Mouse (Mus musculus): ENCODE data around the gene Got1. TPM values are rescaled to one million over a fixed set of nuclear protein-coding genes. Genes with fewer than 3 reads are reported as not detected.

Gene Got1
- polyA plus RNA-seq, 1 experiment from 2014 or later = 34.3 TPM

DNA sequence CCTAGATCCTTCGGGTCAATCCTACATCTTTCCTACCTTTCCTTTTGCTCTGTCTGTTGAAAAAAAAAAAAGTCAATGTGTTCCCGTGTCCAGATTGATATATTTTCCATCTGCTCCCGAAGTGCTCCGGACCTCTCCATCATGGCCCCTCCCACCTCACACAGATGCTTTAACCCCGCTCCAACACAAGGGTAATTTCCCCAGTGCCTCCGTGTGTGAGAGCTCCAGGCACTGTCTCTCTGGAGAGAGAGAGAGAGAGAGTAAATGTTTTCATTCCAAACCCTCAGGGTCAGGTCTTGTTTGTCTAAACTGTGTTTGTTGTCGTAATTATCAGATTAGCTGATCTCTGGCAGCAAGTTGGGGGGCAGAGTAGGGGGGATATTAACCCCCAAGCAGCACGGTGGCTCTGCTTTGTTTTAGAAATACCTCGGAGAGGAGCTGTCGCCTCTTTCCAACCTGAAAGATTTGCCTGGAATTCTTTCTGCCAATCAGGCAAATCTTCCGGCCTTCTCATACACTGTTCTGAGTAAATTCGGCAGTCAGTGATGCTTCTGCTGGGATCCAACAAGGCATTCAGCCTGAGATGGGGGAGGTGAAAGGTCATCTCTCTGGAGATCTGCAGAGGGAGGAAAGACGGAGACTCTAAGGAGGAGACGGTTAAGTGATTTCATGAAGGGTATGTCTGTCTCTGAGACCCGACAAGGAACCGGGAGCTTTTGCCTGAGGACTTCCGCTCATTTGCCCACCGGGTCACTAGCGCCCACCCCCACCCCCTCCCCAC, 22.1 kb upstream of the Got1 start:
- Histone ChIP-seq H3K9me3 (no peaks in the 10 kb centered on the region), H3K4me3 (0 out of 2 replicates have a peak overlapping the region, but pooled peaks have one; percentile 8), H3K36me3 (no peaks in the 10 kb centered on the region), H3K27me3 (peaks cover 83% of the 10 kb centered on the region), H3K27ac (no peak overlapping the region), H3K4me1 (peaks cover 11% of the 10 kb centered on the region), H3K9ac (peak overlapping the region; percentile 0; the same call in 1 of the 2 replicates), H3K4me2 (peak overlapping the region; percentile 44)
- no peak for ATAC-seq (ENCODE audit: insufficient number of reproducible peaks, insufficient read depth, low FRiP score, low TSS enrichment, low read depth)
- 4% methylated on average over 19 of the region's 19 CpGs for WGBS

- 90% methylated on average over 3 of the region's 3 CpGs for WGBS
- ATAC-seq (ENCODE audit: insufficient number of reproducible peaks, insufficient read depth, low FRiP score, low TSS enrichment, low read depth) = no peak
- Histone ChIP-seq H3K27me3 (peaks cover 5% of the 10 kb centered on the region; the same call in 1 of the 2 replicates), H3K4me2 (no peak overlapping the region), H3K9ac (no peak overlapping the region), H3K9me3 (no peaks in the 10 kb centered on the region), H3K4me3 (no peak overlapping the region), H3K36me3 (no peaks in the 10 kb centered on the region), H3K27ac (no peak overlapping the region), H3K4me1 (0 out of 2 replicates have a peak, but pooled peaks cover 2% of the 10 kb centered on the region)
Measured at GRCm38 (mm10) chr19:43535372-43535771, 11.0 kb upstream of the Got1 start.

DNA sequence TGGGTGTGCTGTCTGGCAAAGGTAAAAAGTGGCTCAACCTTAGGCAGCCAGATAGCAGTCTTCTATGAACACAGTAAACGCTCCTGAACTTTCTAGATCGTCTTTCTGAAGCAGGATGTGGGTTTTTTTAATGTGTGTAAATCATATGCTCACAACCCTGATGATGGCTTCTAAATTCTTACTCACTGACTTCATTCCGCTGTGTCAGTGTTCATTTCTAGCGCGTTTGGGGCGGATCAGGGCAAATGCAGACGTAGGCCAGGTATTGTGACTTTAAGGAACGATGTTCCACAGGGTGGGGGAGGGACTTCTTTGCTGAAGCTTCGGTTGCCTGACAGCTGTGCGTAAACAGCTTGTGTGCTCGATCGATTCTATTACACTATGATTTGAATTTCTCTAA, 6.5 kb upstream of the Got1 start:
- Histone ChIP-seq H3K9ac (no peak overlapping the region), H3K4me1 (0 out of 2 replicates have a peak, but pooled peaks cover 2% of the 10 kb centered on the region), H3K36me3 (no peaks in the 10 kb centered on the region), H3K27ac (no peak overlapping the region), H3K4me2 (peak overlapping the region; percentile 16; the same call in 1 of the 2 replicates), H3K9me3 (no peaks in the 10 kb centered on the region), H3K27me3 (peaks cover 6% of the 10 kb centered on the region; the same call in 1 of the 2 replicates), H3K4me3 (no peak overlapping the region)
- no peak for ATAC-seq (ENCODE audit: insufficient number of reproducible peaks, insufficient read depth, low FRiP score, low TSS enrichment, low read depth)
- 25% methylated on average over 12 of the region's 12 CpGs for WGBS

DNA sequence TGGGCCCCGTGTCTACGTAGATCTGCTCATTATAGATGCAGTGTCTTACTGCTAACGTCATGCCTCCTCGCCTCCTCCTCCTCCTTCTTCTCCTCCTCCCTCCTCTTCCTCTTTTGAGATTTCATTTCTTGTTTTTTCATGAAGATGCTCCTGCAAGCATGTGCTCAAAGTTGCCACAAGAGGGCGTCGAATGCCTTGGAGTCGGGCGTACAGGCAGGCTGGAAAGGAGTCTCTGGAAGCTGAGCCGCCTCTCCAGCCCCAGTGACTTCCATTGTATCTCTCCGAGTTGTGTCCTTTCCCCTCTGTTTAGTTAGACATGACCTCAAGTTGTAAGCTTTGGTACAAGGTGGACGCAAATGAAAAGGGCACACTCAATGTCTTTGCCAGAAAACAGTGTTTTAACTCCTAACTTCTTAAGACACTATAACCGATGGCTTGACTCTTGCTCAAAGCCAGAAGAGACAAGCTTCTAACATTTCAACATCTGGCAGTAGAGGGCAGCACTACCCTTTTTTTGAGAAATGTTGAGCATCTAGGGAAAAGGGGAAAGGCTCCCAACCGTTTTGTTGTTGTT, 5.9 kb upstream of the Got1 start:
- Histone ChIP-seq H3K4me3 (peak overlapping the region; percentile 27), H3K36me3 (no peaks in the 10 kb centered on the region), H3K4me2 (peak overlapping the region; percentile 55), H3K27me3 (peaks cover 6% of the 10 kb centered on the region; the same call in 1 of the 2 replicates), H3K9me3 (no peaks in the 10 kb centered on the region), H3K4me1 (peaks cover 6% of the 10 kb centered on the region), H3K9ac (no peak overlapping the region), H3K27ac (no peak overlapping the region)
- WGBS = 1% methylated on average over 13 of the region's 13 CpGs
- ATAC-seq (ENCODE audit: insufficient number of reproducible peaks, insufficient read depth, low FRiP score, low TSS enrichment, low read depth) = no peak

DNA sequence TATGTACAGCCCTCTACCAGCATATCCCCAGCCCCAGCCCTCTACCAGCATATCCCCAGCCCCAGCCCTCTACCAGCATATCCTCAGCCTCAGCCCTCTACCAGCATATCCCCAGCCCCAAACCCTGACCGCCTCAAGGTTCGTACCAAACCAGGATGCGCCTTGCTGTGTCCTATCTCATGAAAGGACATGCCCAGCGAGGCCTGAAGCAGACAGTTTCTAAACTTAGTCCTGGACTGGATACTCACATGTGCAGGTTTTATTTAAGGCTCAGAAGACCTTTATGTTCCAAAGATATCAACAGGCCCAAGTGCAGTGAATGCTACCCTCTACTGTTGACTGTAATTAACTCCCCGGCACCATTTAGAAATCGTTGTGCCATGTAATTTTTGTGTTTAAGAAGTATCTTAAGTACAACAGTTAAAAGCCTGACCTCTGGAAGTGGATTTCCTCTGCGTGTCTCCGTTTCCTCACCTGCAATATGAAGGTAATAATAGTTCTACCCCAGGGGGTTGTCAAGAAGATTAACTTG, 3.7 kb upstream of the Got1 start:
- Histone ChIP-seq H3K9me3 (no peaks in the 10 kb centered on the region), H3K27me3 (peaks cover 6% of the 10 kb centered on the region; the same call in 1 of the 2 replicates), H3K27ac (no peak overlapping the region), H3K9ac (no peak overlapping the region), H3K4me1 (peaks cover 21% of the 10 kb centered on the region), H3K4me3 (no peak overlapping the region), H3K4me2 (no peak overlapping the region), H3K36me3 (no peaks in the 10 kb centered on the region)
- no peak for ATAC-seq (ENCODE audit: insufficient number of reproducible peaks, insufficient read depth, low FRiP score, low TSS enrichment, low read depth)
- 77% methylated on average over 8 of the region's 8 CpGs for WGBS

GRCm38 (mm10) chr19:43527131-43527530, 2.7 kb upstream of the Got1 start:
- H3K4me1 ChIP-seq = peaks cover 23% of the 10 kb centered on the region
- H3K4me3 ChIP-seq = no peak overlapping the region
- peaks cover 6% of the 10 kb centered on the region; the same call in 1 of the 2 replicates for H3K27me3 ChIP-seq
- H3K4me2 ChIP-seq = no peak overlapping the region
- H3K36me3 ChIP-seq = no peaks in the 10 kb centered on the region
- no peaks in the 10 kb centered on the region for H3K9me3 ChIP-seq
- no peak overlapping the region for H3K27ac ChIP-seq
- 8% methylated on average over 11 of the region's 11 CpGs for WGBS
- no peak overlapping the region for H3K9ac ChIP-seq
- ATAC-seq (ENCODE audit: insufficient number of reproducible peaks, insufficient read depth, low FRiP score, low TSS enrichment, low read depth) = no peak

DNA sequence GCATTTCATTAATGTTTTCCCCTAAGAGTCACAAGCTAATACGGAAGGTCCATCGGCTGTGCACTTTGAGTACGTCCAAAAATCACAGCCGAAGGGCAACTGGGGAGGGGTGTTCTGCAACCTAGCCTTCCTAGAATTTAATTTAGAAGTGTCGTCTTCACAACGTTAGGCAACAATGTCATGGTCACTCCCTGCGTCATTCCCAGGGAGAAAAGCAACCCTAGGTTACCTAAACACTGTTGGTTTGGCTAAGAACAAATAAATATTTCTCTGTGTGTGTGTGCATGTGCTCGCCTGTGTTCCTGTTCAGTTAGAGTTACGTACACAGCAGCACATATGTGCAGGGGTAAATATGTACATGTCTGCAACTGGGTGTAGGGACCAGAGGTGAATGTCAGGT, 1.6 kb upstream of the Got1 start:
- WGBS = 88% methylated on average over 9 of the region's 9 CpGs
- no peak for ATAC-seq (ENCODE audit: insufficient number of reproducible peaks, insufficient read depth, low FRiP score, low TSS enrichment, low read depth)
- Histone ChIP-seq H3K9me3 (no peaks in the 10 kb centered on the region), H3K9ac (no peak overlapping the region), H3K36me3 (no peaks in the 10 kb centered on the region), H3K4me2 (no peak overlapping the region), H3K4me1 (peaks cover 27% of the 10 kb centered on the region), H3K27me3 (peaks cover 6% of the 10 kb centered on the region; the same call in 1 of the 2 replicates), H3K4me3 (no peak overlapping the region), H3K27ac (no peak overlapping the region)

DNA sequence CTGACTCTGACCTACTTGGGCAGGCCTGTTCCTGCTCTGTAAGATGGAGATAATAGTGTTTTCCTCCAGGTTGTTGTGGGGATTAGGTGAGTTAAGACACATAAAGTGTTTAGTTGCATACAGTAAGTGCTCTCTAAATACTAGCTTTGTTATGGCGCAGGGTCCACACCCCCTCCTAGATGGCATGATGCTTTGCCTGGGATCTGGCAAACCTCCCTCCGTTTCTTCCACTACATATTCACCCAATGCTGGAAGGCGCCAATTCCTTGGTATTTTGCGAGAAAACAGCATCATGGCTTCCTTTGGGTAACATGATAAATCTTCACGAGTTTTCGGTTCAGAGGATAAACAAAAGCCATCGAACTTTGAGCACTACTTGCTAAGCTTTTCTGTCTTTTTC, 1.2 kb upstream of the Got1 start:
- Histone ChIP-seq H3K9ac (0 out of 2 replicates have a peak overlapping the region, but pooled peaks have one; percentile 80), H3K27me3 (peaks cover 6% of the 10 kb centered on the region; the same call in 1 of the 2 replicates), H3K4me2 (peak overlapping the region; percentile 90; the same call in 1 of the 2 replicates), H3K9me3 (no peaks in the 10 kb centered on the region), H3K36me3 (no peaks in the 10 kb centered on the region), H3K27ac (no peak overlapping the region), H3K4me3 (peak overlapping the region; percentile 76; the same call in 1 of the 2 replicates), H3K4me1 (peaks cover 29% of the 10 kb centered on the region)
- WGBS = 85% methylated on average over 7 of the region's 7 CpGs
- no peak for ATAC-seq (ENCODE audit: insufficient number of reproducible peaks, insufficient read depth, low FRiP score, low TSS enrichment, low read depth)

- H3K27ac ChIP-seq = no peak overlapping the region; the same call in 1 of the 2 replicates
- H3K27me3 ChIP-seq = peaks cover 6% of the 10 kb centered on the region; the same call in 1 of the 2 replicates
- H3K4me2 ChIP-seq = peak overlapping the region; percentile 90
- peaks cover 32% of the 10 kb centered on the region for H3K4me1 ChIP-seq
- H3K4me3 ChIP-seq = peak overlapping the region; percentile 76
- WGBS = 18% methylated on average over 10 of the region's 10 CpGs
- no peak for ATAC-seq (ENCODE audit: insufficient number of reproducible peaks, insufficient read depth, low FRiP score, low TSS enrichment, low read depth)
- H3K36me3 ChIP-seq = no peaks in the 10 kb centered on the region
- peak overlapping the region; percentile 80 for H3K9ac ChIP-seq
- H3K9me3 ChIP-seq = no peaks in the 10 kb centered on the region
Measured at GRCm38 (mm10) chr19:43525104-43525482, 688 bp upstream of the Got1 start.

- H3K27me3 ChIP-seq = peaks cover 6% of the 10 kb centered on the region; the same call in 1 of the 2 replicates
- 8% methylated on average over 12 of the region's 12 CpGs for WGBS
- H3K9me3 ChIP-seq = no peaks in the 10 kb centered on the region
- H3K27ac ChIP-seq = 0 out of 2 replicates have a peak overlapping the region, but pooled peaks have one; percentile 30
- peak overlapping the region; percentile 80 for H3K9ac ChIP-seq
- peak overlapping the region; percentile 76 for H3K4me3 ChIP-seq
- ATAC-seq (ENCODE audit: insufficient number of reproducible peaks, insufficient read depth, low FRiP score, low TSS enrichment, low read depth) = no peak
- H3K36me3 ChIP-seq = no peaks in the 10 kb centered on the region
- H3K4me1 ChIP-seq = peaks cover 32% of the 10 kb centered on the region
- peak overlapping the region; percentile 90 for H3K4me2 ChIP-seq
Measured at GRCm38 (mm10) chr19:43523551-43523950, 854 bp downstream of the Got1 start.

DNA sequence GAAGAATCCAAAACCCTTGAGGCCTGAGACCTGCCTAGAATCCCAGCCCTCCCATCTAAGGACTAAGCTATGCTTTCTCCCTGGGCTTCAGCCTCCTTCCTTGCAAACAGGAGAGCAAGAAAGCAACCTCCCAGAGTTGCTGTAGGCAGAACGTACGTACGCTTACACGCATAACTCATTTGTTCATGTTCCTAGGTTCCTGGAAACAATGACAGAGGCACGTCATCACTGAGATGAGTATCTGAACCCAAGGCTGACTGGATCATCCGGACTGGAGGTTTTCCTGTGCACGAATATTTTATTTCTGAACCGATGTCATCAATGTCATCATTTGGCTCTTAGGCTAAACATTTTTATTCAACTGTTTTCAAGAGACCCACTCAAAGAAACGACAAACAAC, 2.4 kb downstream of the Got1 start:
- Histone ChIP-seq H3K27me3 (no peaks in the 10 kb centered on the region), H3K9me3 (no peaks in the 10 kb centered on the region), H3K27ac (no peak overlapping the region), H3K36me3 (no peaks in the 10 kb centered on the region; the same call in 1 of the 2 replicates), H3K4me1 (peaks cover 32% of the 10 kb centered on the region), H3K9ac (no peak overlapping the region), H3K4me2 (no peak overlapping the region), H3K4me3 (no peak overlapping the region)
- WGBS = 83% methylated on average over 9 of the region's 9 CpGs
- no peak for ATAC-seq (ENCODE audit: insufficient number of reproducible peaks, insufficient read depth, low FRiP score, low TSS enrichment, low read depth)

All from embryonic facial prominence, embryonic 13.5 days (tissue).